ENCODE assay signal across 8 mouse cellular contexts in the genomic region with DNA sequence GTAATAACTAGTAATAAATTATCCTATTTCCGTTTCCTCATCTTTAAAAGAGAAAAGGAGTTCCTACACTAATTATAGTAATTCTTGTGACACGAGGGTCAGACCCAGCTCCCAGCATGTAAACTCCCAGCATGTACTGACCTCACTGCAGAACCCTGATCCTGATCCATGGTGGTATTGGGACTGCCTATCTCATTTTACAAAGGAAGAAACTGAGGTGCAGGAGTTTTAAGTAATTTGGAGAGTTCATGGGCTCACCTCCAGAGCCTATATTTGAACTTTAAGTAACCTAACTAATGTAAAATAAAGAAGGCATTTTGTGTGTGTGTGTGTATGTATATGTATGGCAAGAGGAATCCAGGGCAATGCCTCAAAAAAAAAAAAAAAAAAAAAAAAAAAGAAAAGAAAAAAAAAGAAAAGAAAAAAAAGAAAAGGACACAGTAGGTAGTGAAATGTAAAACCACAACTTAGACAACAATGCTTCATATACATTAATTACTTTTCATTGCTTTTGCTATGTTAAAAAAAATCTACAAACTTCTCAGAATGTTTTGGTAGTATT. TPM values are rescaled to one million over a fixed set of nuclear protein-coding genes. Genes with fewer than 3 reads are reported as not detected.
DNase-seq lines count a peak whose midpoint lies in the region; ATAC-seq and TF ChIP-seq lines count a peak whose summit lies in the region.

No protein-coding gene starts in this region.

- H3K4me3 ChIP-seq in cerebellum, adult 2 months (replicated peaks; ENCODE audit: insufficient read depth, low read depth, low read length): peak overlapping the region; percentile 76
- H3K4me3 ChIP-seq in spleen, adult 2 months (ENCODE audit: extremely low read depth, insufficient read depth, insufficient read length): peak overlapping the region; percentile 72
- H3K4me3 ChIP-seq in liver, embryonic 11.5 days (ENCODE audit: low read depth, low read length): peak overlapping the region; percentile 87
- peak overlapping the region; percentile 90 for H3K4me3 ChIP-seq in stomach, embryonic 16.5 days (replicated peaks; ENCODE audit: low read length)

- no peak for ATAC-seq in liver, embryonic 11.5 days (replicated peaks; ENCODE audit: low FRiP score)
- no peak for ATAC-seq in stomach, embryonic 16.5 days (ENCODE audit: insufficient read depth, low FRiP score)

- no peak for DNase-seq in cerebellum, adult 2 months
- no peak for DNase-seq in cerebellum, adult 11 months
- DNase-seq in spleen, adult 2 months (ENCODE audit: low read depth in 1 of 2, low spot score in 2 of 2): no peak
- no peak for DNase-seq in spleen, postnatal 14 days (ENCODE audit: low spot score in 2 of 2)
- no peak for DNase-seq in liver, embryonic 11.5 days (ENCODE audit: low spot score)
- no peak for DNase-seq in layer of hippocampus, adult 18-20 months (ENCODE audit: low spot score in 2 of 2)
- no peak for DNase-seq in layer of hippocampus, adult 11-12 months (ENCODE audit: low spot score)

- no peak for TF ChIP-seq POLR2A in cerebellum, adult 2 months (IDR thresholded peaks at IDR 0.05; ENCODE audit: borderline replicate concordance, insufficient read depth, low read length)
- TF ChIP-seq POLR2A in spleen, adult 2 months (IDR thresholded peaks at IDR 0.05; ENCODE audit: low read depth, low read length): no peak

- 2% methylated on average over 2 of the region's 2 CpGs for whole genome bisulfite sequencing in cerebellum, adult 2 months
- 3% methylated on average over 2 of the region's 2 CpGs for WGBS in spleen, adult 2 months
- 0% methylated on average over 2 of the region's 2 CpGs for WGBS in liver, embryonic 11.5 days
- 0% methylated on average over 2 of the region's 2 CpGs for WGBS in stomach, embryonic 16.5 days

- H3K4me1 ChIP-seq in cerebellum, adult 2 months (ENCODE audit: control insufficient read depth, insufficient read depth, low read length): peaks cover 2% of the 10 kb centered on the region; the same call in 1 of the 2 replicates
- H3K4me1 ChIP-seq in spleen, adult 2 months (ENCODE audit: control insufficient read depth, insufficient read depth, insufficient read length): peaks cover 3% of the 10 kb centered on the region
- peaks cover 15% of the 10 kb centered on the region for H3K4me1 ChIP-seq in liver, embryonic 11.5 days (replicated peaks; ENCODE audit: control insufficient read depth, insufficient read depth, low read length)
- H3K4me1 ChIP-seq in stomach, embryonic 16.5 days (ENCODE audit: control insufficient read depth, insufficient read depth, low read length): peaks cover 20% of the 10 kb centered on the region

- peak overlapping the region; percentile 85 for H3K4me2 ChIP-seq in liver, embryonic 11.5 days
- H3K4me2 ChIP-seq in stomach, embryonic 16.5 days (ENCODE audit: low read depth, low read length): peak overlapping the region; percentile 71

- no peaks in the 10 kb centered on the region for H3K27me3 ChIP-seq in cerebellum, adult 2 months (ENCODE audit: control insufficient read depth, insufficient read depth, low read length)
- no peaks in the 10 kb centered on the region for H3K27me3 ChIP-seq in spleen, adult 2 months (ENCODE audit: control insufficient read depth, insufficient read depth, low read length)
- no peaks in the 10 kb centered on the region for H3K27me3 ChIP-seq in liver, embryonic 11.5 days (replicated peaks; ENCODE audit: control insufficient read depth, insufficient read depth, low read length)
- H3K27me3 ChIP-seq in stomach, embryonic 16.5 days (ENCODE audit: control insufficient read depth, insufficient read depth, low read length): no peaks in the 10 kb centered on the region

- TF ChIP-seq CTCF in cerebellum, adult 2 months (IDR thresholded peaks at IDR 0.05; ENCODE audit: borderline replicate concordance, insufficient read depth, low read depth, low read length): no peak
- no peak for TF ChIP-seq CTCF in spleen, adult 2 months (IDR thresholded peaks at IDR 0.05; ENCODE audit: extremely low read depth, insufficient read depth, insufficient read length, insufficient replicate concordance)

- no peaks in the 10 kb centered on the region for H3K36me3 ChIP-seq in spleen, adult 2 months (ENCODE audit: control insufficient read depth, insufficient read depth, low read length)
- no peaks in the 10 kb centered on the region for H3K36me3 ChIP-seq in liver, embryonic 11.5 days (ENCODE audit: control insufficient read depth, insufficient read depth, low read length)
- no peaks in the 10 kb centered on the region for H3K36me3 ChIP-seq in stomach, embryonic 16.5 days (ENCODE audit: control insufficient read depth, insufficient read depth, low read length)

- peak overlapping the region; percentile 99 for H3K9ac ChIP-seq in liver, embryonic 11.5 days (ENCODE audit: low read depth, low read length)
- H3K9ac ChIP-seq in stomach, embryonic 16.5 days (ENCODE audit: low read length): peak overlapping the region; percentile 100

- no peaks in the 10 kb centered on the region for H3K9me3 ChIP-seq in liver, embryonic 11.5 days (ENCODE audit: control insufficient read depth, low read length)
- H3K9me3 ChIP-seq in stomach, embryonic 16.5 days (replicated peaks; ENCODE audit: control insufficient read depth, low read length): no peaks in the 10 kb centered on the region

- H3K27ac ChIP-seq in cerebellum, adult 2 months (ENCODE audit: insufficient read depth, low read length): peak overlapping the region; percentile 86; the same call in 1 of the 2 replicates
- H3K27ac ChIP-seq in spleen, adult 2 months (ENCODE audit: insufficient read depth, low read length): peak overlapping the region; percentile 72; the same call in 1 of the 2 replicates
- peak overlapping the region; percentile 97 for H3K27ac ChIP-seq in liver, embryonic 11.5 days (ENCODE audit: low read depth, low read length)
- H3K27ac ChIP-seq in stomach, embryonic 16.5 days (ENCODE audit: low read length): peak overlapping the region; percentile 99

RNA-seq across cellular contexts. Expression of gene Itgb1, which starts 1.1 kb away (rescaled TPM):
- polyA plus RNA-seq in cerebellum, adult 2 months (2012; rRNA removed): 36.0 and 37.3 TPM in 2 replicates
- polyA plus RNA-seq in spleen, adult 2 months (2012; rRNA removed): 16.4 and 18.8 TPM in 2 replicates
- polyA plus RNA-seq in liver, embryonic 11.5 days (2014; fragmentation: Nextera tagmentation; extraction: Ambion mirVana): 194 and 220 TPM in 2 replicates
- polyA plus RNA-seq in stomach, embryonic 16.5 days (2015; fragmentation: Nextera tagmentation; extraction: Ambion mirVana): 299 and 315 TPM in 2 replicates
- total RNA-seq in layer of hippocampus, adult 18-20 months (2021): 10 to 100 TPM; 33.6 to 34.3 TPM
